Mouse (Mus musculus) thymus, adult 18-20 months (tissue): ENCODE results near the gene Sec14l3.
A peak's percentile ranks its signal among the peaks of the same experiment; 100 is the strongest.
"Not testable (repeated sequence)": the region's sequence is repeated elsewhere in the genome, so short reads cannot be mapped to it uniquely, and the experiment has no call there.

Experiments
- DNase-seq, 2 experiments: peaks; one replicate each; pipeline ENCODE4 v3.0.0; 2022; ENCODE audit warnings: mixed read lengths in 2 of 2

Gene Sec14l3

DNA sequence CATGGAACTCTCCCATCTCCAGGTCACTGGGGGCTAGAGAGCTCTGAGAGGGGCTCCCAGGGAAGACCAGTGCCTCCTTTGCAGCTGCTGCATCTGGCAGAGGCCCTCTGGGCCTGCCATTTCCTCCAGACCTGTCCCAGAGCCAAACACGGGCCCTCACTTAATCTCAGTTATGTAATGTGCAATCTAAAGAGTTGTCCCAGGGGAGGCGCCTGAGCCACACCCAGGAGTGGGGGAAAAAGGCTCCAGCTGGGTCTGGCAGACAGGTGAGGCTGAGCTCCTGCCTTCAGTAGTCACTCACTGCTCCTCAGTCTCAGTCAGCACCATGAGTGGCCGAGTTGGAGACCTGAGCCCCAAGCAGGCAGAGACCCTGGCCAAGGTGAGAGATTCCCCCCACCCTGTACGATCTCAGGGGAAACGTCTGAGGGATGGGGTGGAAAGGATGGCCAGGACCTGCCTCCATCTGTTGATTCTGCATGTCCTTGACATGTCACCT lies at the start of gene Sec14l3:
Sec14l3 (plus strand) TSS at position 215 of the 496 bp plus-strand sequence.
- DNase-seq, result no peak

DNA sequence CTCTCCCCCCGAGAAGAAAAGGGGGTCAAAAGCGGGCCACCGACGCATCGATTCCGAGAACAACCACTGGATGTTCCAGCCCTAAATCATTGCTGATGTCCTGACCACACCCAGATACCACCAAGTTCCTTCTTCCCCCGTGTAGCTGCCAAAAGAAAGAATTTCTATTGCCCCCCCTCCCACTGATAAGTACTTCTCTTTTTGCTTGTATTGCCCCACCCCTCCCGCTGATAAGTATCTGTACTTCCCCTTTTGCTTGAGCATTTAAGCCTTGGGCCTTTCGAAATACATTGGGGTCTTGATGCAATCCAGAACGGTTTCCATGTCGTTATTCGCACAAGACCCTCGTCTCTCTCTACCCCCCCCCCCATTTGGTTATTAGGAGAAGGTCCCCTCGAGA lies 48.8 kb upstream of the Sec14l3 start:
- not testable (repeated sequence) for DNase-seq

DNA sequence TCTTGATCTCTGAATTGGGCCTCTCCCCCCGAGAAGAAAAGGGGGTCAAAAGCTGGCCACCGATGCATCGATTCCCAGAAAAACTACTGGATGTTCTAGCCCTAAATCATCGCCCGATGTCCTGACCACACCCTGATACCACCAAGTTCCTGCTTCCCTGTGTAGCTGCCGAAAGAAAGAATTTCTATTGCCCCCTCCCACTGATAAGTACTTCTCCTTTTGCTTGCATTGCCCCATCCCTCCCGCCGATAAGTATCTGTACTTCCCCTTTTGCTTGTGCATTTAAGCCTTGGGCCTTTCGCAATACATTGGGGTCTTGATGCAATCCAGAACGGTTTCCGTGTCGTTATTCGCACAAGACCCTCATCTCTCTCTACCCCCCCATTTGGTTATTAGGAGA lies 42.5 kb upstream of the Sec14l3 start:
- not testable (repeated sequence) for DNase-seq

DNA sequence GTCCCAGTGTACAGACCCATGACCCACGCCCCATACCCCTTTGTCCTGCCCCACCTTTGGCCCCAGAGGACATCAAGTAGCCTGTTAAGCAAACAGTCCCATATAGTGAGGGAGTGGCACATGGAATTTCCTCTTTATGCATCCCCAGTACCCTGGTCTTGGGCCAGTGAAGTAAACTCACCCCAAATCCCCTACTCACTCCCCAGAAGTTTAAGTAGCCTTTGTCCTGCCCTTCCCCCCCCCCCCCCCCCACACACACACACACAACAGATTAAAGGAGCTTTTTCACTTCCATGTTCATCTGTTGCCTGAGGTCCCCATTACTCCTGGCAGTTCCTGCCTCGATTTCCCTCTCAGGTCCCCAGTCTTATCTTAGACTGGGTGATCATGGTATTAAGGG lies 41.3 kb upstream of the Sec14l3 start:
- DNase-seq, result no peak

DNA sequence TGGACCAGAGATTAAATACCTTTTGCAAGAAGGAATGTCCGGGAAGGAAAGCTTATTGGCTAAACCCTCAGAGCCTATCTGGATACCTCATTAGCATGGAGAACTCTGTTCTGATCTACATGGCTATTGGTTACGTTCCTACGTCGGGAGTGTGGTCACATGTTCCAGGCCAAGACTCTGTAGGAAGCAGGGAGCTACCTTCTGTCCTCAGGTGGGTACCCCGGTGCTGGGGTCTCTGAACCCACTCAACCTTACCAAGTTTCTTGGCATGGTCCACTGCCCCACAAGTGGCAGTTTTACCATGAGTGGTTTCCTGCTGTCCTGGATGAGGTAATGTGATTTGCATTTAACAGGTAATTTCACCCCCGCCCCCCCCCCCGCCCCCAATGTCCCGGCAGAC lies 37.6 kb upstream of the Sec14l3 start:
- DNase-seq, result no peak

DNA sequence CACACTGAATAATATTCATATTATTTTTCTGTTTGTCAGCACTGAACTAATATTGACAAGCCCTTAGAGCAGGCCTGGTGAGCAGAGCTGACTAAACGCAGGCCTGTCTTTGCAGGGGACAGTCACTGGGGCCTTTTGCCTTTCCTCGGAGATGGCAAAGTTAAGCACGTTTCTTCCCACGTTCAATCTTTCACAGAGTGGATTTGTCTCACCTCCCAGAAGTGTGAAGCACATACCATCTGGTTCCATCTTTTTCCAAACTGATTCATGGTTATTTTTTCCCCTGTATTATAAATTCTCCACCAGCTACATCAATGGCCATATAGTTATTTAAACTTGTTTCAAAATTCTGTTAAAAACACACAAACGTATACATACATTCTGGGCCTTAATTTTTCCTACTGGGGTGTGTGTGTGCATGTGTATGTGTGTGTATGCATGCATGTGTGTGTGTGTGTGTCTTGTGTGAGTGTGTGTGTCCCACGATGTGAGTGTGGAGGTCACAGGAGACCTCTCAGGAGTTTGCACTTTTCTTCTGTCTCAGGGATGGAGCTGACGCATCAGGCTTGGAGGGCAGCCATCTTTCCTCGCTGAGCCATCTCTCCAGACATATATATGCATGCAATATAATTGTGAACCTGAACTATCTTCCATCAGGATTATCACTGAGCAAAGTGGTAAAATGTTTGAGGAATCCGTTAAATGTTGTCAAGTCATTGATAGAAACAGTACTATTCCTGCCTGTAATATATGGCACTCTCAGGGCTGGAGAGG lies 36.9 kb upstream of the Sec14l3 start:
- no peak for DNase-seq

DNA sequence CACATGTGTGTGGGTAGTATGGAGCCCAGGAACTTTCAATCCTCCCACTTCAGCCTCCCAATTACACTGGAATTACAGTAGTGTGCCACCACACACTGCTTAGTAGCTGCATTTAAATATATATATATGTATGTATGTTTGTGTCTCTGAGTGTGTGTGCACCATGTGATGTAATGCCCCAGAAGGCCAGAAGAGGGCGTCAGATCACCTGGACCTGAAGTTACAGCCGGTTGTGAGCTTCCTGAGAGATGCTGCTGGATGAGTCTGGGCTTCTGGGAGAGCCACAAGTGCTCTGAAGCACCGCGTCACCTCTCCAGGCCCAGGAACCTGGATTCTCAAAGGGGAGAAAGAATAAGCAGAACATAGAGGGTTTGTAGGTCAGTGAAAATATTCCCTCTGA lies 35.3 kb upstream of the Sec14l3 start:
- no peak for DNase-seq

DNA sequence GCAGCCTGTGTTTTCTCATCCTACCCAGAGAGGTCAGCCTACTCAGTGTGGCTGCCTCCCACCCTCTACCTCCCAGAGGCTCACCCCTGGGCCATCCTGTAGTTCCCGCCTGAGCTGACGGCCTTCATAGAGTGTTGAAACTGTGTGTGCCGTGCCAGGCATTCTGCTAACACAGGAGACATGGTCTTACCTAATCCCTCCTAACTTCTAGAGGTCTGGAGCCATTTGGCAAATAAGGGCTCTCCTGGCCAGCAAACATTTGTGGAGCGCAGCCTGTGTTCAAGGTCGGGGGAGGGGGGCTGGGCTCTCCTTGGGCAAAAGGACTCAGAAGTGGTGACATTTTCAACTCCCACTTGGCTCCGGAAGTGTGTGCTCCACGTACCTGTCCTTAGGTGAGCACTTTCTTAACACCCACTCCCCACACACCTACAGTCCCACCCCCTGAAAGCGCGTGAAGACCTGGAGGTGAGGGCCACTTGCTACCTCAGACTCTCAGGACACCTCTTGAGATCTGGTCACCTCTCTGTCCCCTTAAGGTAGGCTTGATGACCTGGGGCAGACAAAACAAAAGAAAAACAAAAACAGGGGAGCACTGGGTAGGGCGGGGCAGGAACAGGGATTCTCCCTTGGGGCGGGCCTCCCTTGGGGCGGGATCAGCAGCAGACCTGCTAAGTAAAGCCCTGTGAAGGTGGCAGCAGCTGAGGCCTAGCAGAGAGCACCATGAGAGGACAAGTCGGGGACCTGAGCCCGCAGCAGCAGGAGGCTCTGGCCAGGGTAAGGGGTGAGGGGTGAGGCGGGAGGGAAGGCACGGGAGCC lies 33.3 kb upstream of the Sec14l3 start, which contains the start of gene Sec14l4:
Sec14l4 (plus strand) TSS at position 337 of the 816 bp plus-strand sequence.
- DNase-seq, result no peak

DNA sequence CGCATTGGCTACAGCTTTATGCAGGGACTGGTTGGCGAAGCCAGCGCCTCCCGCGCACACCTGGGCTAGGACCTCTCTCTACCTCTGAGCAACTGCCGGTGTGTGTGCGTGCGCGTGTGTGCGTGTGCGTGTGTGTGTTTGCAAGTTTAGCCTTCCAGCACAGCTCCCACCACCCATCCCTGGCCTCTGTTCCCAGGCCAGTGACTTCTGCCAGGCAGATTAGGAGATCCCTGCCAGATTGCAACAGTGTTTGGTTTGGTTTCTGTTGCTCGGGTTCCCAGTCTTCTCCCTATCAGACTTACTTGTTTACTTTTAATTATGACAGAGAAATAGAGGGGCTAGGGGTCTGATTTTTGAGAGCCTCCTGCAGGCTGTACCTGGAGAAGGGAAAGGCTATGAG lies 32.7 kb upstream of the Sec14l3 start:
- no peak for DNase-seq

DNA sequence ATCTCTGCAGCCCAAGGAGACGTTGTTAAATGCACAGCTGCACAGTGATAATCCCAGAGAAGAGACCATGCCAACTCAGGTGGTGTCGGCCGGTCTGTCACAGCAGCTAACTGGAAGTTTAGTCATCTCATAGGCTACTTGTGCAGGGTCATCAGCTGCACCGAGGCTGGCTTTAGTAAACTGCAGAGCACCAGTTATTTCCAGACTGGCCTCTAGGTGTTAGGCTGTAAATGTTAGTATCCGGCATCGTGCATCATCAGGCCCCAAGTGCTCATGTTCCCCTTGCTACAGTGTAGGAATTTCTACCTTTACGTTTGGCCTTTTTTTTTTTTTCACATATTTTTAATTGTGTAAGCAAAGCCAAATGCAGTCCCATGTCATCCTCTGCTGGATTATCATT lies 31.2 kb upstream of the Sec14l3 start:
- no peak for DNase-seq

DNA sequence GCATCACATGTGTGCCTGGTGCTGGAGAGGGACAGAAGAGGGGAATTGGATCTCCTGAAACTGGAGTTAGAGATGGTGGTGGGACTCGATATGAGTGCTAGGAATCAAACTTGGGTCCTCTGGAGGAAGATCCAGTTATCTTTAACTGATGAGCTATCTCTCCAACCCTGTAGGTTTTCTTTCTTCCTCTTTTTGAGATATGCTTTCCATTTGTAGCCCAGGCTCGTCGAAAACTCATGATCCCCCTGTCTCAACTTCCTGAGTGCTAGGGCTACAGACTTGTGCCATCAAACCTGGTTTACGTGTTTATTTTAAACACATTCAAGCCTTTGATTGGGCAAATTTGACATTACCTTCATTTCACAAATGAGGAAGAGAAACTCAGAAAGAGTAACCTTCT lies 30.5 kb upstream of the Sec14l3 start:
- DNase-seq, result no peak

DNA sequence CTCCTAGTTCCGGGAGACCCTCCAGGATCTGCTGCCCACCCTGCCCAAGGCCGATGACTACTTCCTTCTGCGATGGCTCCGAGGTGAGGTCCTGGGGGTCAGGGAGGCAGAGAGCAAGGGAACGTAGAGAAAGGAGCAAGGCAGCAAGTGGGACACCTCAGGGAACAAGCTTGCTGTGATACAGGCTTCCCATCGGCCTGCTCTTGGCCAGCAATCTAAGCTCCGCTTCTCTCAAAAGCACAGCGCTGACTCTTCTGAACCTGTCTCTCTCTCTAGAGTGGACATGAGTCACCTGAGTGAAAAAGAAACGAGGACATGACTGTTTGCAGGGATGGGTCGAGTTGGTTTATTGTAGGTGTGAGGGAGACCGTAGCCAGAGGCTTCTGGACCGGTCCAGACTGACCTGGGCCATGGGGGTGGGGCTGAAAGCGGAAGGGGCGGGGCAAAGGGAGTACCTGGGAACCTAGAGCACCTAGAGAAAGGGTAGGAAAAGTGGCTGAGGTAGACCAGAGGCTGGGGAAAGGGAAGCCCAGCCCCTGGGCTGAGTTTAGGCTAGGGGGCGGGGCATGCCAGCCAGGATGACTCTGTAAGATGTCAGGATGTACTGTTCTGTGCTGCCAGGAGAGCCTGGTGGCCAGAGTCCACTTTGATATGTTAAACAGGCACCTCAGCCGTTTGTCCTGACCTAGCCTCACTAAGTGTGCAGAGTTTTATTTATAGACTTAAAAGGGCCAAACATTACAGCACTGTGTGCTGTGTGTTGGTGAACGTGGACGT lies 29.3 kb upstream of the Sec14l3 start:
- DNase-seq, result no peak

DNA sequence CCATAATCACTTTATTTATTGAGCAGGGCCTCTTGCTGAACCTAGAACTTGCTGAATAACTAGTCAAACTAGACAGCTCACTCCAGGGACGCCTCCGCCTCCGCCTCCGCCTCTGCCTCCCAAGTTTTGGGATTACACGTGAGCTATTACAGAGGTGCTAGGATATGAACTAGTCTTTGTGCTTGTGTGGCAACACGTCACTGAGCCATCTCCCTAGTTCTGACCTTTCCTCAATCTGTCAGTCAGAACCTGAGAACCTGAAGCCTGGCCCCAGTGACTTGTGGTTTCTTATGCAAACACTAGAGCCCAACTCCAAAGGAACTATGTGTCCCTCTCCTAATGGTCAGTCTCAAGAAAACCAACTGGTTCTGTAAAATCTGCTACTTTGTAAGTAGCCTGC lies 28.7 kb upstream of the Sec14l3 start:
- no peak for DNase-seq

DNA sequence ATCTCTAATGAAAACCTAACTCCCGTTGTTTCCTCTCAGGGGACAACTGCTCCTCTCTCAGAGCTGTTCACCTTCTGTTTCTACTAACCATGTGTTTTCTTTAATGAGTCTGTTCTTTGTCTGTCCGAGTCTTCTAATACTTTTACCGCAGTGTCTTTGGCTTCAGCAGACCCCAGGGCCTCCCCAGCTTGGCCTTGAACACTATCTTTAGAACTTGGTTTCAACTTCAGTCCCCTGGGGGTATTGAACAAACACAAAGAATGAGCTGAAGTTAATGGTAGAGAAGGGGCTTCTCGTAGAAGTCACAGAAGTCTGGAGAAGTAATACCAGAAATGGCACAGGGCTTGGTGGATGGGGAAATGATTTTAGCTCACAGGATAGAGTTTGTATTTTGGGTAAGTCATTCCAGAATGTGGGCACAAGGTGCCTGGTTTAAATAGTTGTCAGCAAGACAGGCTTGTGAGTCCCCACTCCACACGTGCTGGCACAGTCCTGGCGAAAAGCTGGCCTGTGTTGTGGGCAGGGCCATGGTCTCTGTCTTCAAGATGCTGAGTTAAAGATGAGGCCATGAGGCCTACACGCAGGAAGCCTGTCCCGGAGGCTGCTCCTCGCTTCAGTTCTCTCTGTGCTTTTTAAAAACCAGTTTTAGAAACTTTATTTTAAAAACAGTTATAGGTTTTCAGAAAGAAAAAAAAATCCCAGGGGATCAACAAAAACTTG lies 28.1 kb upstream of the Sec14l3 start:
- no peak for DNase-seq

DNA sequence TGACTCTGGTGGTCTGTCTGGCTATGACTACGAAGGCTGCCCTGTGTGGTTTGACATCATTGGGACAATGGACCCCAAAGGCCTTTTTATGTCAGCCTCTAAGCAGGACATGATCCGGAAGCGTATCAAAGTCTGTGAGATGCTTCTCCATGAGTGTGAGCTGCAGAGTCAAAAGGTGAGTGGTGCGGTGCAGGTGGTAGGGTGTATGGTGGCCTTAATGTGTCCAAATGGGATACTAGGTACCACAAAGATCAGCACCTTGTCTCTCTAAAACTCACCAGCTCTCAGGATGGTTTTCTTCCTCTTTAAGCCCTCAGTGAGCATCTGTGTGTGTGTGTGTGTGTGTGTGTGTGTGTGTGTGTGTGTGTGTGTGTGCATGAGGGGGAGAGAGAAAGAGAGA lies 24.7 kb upstream of the Sec14l3 start:
- no peak for DNase-seq

DNA sequence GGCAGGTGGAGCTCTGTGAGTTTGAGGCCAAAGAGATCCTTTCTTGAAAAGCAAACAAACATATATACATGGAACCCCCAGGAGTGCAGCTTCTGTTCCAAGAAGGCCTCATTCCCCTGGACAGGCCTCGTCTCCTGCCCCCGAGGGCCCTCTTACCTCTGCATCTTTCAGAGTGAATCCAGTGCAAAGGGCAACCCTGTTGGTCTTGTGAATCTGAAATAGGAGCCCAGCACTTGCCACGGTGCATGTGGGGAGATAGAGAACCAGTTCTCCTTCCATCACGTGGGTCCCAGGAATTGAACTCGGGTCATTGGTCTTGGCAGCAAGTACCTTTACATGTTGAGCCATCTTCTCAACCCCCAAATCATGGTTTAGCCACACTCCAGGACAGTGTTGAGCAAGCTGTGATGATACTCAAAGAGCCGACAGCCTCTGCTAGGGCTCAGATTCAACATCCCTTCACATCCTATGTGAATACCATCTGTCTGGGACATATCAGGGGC lies 23.5 kb upstream of the Sec14l3 start:
- DNase-seq, result no peak

DNA sequence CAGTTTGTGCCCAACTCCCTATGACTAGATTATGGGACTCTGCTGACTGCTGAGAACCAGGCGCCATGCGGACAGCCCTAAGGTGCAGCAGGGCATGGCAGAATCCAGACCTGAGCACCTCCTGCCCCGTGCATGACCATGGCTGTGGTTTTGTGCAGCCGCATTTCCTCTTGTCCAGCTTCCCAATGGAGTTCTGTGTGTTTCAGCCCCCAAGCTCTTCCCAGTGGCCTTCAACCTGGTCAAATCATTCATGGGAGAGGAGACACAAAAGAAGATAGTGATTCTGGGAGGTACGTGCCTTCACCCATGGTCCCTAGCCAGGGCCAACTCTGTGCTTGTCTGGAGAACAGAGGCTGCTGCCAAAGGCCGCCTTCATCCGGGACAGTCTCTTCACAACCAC lies 21.6 kb upstream of the Sec14l3 start:
- no peak for DNase-seq

DNA sequence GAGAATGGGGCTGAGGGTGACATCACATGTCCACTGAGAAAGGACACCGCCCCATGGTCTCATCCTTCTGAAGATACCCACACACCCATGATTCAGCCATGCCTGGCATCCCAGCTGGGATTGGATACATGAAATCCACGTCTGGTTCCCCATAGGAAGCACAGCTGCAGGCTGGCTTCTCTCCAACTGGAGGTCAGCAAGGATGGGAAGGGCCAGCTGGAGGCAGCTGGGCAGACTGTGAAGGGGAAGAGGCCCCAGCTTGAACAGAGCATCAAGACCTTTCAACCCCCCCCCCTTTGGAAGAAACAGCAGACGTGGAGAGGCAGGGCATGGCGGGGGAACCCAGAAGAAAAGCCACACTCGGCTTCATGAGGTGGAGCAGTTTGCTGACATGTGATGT lies 18.1 kb upstream of the Sec14l3 start:
- no peak for DNase-seq

DNA sequence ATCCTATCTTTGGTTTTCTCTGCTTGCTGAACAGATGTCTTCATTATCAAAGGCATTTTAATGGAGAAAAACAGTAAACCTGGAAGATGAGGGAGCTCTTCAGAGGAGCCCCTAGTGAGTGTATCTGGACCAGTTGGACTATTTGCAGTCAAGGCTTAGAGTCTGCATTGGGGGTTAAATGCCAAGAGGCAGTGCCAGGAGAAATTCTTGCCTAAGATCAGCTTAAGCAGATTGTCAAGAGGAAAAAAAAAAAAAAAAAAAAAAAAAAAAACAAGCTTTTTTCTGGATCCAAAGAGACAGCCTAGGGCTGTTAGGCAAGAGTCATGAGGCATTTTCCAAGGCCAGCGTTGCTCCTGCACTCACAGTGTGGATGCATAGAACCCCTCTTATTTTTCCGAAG lies 16.9 kb upstream of the Sec14l3 start:
- DNase-seq, result no peak

DNA sequence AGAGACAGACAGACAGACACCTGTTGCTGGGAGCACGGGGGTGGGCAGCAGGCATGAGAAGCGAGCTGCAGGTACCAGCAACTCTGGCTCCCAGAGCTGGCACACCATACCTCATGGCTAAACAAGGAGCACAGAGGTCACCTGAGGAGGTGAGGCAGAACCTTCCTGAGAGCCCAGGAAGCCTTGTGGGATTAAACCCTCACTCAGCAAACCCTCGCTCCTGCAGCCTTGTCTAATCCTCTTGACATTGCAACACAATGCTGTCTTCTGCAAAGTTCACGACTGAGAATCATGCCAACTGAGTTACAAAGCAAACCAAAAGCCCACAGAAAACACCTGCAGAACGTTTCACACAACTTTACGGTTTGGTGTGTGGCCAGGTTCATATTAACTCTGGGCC lies 16.2 kb upstream of the Sec14l3 start:
- DNase-seq, result no peak

DNA sequence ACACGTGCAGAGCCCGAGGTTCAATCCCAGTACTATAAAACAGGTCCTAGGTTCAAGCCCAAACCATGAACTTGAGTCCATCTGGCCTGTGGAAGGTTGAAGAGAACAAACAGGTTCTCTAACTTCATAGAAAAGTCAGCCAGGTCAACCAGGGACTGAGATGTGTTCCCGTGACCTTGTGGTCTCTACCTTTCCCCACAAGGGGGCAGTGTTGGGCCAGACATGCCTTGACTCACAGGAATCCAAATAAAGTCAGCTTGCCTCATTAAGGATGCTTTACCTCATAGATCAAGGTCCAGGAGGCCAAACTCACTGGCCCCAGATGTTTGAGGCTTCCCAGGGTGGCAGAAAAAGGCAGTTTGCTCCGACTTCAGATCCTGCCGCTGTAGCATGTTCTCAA lies 11.1 kb upstream of the Sec14l3 start:
- DNase-seq, result peak; percentile 9 to 11

DNA sequence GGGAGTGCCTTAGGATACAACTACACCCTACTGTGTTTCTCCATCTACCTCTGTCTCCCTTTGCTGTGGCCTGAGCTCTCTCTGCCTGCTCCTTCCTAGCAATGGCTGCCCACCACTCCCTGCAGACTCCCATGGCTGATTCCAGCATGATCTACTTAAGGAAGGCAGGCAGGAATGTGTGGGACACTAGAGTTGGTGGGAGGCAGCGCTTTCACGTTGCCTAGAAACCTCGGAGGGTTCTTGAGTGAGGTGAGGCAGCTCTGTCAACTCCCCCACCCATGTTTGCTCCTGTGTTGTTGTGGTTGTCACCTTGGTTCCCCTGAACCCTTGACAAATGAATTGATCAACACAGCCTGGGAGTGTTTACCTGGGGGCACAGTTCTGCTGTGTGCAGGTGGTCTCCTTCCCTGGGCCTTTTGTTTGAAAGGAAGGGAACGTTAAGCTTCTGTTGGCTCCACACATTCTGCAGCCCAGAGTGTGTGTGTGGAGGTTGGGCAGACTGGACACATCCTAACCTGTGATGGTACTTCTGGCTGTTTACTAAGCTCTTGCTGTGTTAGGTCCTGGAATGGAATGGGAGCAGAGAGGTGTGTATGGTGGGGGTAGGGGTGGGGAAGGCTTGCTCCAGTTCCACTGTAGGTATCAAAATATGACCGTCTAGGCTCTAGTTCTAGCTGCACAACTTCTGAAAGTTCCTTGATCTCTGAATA lies 3.6 kb upstream of the Sec14l3 start:
- no peak for DNase-seq
